Mouse (Mus musculus) brain, embryonic 18.5 days (tissue): Measurements from ENCODE around the gene Cpne7.

ENCODE experiments used
- DNase-seq: peaks from one replicate; pipeline ENCODE4 v3.0.0-alpha.2; 2012; ENCODE audit warnings: low read depth, low spot score

Cpne7 gene

DNA sequence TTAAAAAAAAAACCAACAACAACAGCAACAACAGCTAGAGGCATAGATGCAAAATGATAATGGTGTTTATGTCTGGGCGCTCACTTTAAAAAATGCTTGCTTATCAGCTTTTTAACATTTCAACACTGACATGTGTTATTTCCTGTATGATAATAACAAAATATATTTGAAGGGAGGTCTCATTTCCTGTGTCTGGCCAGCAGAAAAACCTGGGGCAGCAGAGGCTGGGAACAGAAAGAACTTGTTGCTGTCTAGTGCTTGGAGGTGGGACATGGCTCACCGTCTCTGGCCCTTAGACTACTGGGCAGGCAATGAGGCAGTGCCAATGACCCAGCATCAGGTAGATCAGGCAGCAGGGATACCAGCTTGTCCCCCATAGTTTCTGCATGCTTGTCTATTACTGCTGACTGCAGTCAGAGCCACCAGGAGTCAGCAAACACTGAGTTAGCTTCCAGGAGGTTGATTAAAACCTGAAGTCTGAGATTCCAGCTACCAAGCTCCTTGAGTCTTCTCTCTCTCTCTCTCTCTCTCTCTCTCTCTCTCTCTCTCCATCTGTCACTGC is 3.2 kb upstream of the Cpne7 start:
- no peak for DNase-seq

DNA sequence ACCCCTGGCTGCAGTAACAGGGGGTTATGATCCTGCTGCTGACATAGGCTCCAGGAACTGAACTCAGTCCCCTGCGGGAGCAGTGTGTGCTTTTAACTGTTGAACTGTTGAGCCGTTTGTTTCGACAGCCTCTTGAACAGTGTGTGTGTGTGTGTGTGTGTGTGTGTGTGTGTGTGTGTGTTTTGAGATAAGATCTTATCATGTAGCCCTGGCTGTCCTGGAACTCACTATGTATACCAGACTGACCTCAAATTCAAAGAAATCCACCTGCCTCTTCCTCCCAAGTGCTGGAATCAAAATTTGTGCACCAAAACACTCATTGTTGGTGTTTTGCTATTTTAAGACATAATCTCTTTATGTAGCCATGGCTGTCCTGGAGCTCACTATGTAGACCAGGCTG is 2.5 kb upstream of the Cpne7 start:
- no peak for DNase-seq

DNA sequence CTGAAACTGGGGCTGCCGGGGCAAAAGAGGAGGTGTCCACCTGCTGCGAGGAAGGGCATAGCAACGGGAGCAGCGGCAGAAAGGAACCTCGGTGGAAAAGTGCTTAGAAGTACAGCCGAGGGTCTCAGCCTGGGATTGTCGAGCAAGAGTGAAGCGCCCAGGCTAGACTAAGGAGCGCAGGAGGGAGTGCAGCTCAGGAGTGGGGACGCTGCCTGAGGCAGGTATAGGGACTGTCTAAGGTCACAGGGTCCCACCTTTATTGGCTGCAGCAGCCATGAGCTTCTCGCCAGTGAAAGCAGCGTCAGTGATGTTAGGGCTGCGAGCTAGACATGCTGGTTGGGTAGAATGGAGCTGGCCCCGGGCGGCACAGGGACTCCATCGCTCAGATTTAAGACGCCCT is 570 bp downstream of the Cpne7 start:
- DNase-seq: no peak

DNA sequence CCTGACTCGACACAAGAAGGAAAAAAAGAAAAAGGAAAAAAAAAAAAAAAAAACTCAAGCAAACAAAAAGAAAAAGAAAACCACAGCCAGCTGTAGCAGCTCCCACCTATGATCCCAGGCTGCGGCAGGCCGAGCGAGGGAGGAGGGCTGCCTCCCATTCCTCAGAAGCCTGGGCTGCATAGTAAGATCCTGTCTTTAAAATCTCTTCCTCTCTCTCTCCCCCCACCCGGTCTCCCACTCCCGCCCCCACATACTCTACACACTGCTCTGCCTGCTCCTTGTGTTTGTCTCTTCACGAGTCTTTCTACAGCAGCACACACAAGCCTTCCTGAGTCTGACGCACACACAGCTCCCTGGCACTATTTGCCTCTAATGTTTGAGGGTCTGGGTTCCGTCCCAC is 4.9 kb downstream of the Cpne7 start:
- no peak for DNase-seq

DNA sequence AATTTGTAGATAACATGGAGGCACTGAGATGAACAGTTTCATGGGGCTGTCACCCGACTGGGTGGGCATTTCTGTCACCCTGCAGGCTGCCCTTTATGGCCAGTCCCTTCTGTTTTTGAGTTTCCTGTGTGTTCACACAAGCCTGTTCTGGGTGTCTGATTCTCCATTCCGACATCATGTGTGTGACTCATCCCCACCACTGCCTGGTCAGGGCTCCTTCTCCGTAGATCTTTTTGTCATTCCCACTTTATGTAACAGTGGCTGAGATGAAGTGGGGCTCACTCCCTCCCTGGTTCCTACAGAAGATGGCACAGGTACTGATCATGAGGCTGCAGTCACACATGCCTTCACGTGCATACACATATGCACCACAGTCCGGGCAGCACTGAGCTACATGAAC is 5.5 kb downstream of the Cpne7 start:
- no peak for DNase-seq

- DNase-seq: no peak
Measured at GRCm38 (mm10) chr8:123126193-123126816, 9.1 kb downstream of the Cpne7 start.

GRCm38 (mm10) chr8:123131041-123131440 is 13.9 kb downstream of the Cpne7 start:
- DNase-seq: no peak

DNA sequence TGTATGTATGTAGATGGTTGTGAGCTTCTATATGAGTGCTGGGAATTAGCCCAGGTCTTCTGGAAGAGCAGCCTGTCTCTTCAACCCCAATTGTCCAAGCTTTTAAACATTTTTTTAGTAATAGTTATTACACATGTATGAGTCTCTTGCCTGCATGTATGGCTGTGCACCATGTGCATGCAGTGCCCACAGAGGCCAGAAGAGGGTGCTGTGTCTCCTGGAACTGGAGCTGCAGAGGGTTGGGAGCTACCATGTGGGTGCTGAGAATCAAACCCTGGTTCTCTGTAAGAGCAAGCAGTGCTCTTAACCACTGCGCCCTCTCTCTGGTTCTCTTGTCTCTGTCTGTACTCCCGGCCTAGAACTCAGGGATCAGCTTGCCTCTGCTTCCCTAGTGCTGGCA is 15.8 kb downstream of the Cpne7 start:
- no peak for DNase-seq

DNA sequence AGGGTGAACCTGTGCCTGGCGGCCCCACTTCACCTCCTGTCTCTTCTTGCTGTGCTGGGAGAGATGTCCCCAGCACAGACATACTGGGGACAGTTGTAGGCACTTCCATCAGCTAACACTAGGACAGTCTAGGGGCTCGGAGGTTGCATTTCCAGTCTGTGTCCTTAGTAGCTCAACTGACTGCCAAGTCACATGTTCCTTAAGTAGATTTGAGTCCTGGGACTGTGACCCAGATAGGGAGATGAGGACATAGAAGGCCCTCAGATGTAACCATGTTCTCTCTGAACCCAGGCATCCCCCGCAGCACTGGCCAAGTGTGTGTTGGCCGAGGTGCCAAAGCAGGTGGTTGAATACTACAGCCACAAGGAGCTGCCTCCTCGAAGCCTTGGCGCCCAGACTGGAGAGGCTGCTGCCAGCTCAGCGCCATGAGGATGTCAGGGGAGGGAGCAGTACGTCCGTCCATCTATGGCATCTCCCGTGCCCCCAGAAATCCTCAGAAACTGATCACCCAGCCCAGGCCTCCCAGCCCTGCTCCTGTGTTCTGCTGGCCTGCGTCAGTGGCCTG is 17.1 kb downstream of the Cpne7 start:
- no peak for DNase-seq

- DNase-seq: peak; percentile 54
Measured at GRCm38 (mm10) chr8:123135406-123135805, 18.2 kb downstream of the Cpne7 start.

GRCm38 (mm10) chr8:123135806-123136205 is 18.6 kb downstream of the Cpne7 start:
- DNase-seq: no peak

GRCm38 (mm10) chr8:123136287-123136686 is 19.1 kb downstream of the Cpne7 start:
- no peak for DNase-seq

DNA sequence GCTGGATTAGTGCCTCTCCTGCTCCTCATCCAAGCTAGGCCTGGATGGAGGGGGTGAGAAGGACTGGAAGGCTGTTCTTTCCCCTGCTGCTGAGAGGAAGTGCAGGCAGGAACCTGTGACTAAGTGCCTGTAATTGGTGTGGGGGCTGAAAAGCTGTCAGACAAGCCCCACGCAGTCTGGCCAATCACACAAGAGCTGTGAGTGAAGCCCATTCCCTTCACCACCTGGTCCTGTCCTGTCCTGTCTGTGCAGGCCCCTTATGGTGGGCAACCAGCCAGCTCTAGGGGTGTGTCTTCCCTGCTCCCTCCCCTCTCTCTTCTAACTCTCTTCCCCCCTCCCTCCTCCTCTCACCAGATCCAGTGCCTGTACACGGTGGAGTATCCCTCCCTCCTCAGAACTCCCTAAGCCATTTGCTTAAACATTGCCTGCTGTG is 20.5 kb downstream of the Cpne7 start:
- peak; percentile 16 for DNase-seq

DNA sequence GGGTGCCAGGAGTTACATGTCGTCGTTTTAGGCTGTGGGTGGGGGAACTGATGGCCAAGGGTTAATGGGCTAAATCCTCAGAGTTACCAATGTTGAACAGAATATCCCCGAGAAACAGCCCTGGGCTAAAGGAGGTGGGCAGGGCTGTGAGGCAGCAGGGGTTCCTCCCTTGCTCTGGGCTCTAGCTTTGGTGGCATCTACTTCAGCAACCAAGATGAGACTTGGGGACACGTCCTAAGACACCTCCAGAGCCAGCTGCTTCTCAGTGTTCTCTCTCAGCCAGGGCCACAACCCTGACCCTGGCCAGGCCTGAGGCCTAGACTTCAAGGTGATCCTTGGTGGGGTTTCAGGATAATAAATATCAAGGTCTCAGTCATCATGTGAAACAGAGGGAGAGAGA is 21.6 kb downstream of the Cpne7 start:
- DNase-seq: no peak

DNA sequence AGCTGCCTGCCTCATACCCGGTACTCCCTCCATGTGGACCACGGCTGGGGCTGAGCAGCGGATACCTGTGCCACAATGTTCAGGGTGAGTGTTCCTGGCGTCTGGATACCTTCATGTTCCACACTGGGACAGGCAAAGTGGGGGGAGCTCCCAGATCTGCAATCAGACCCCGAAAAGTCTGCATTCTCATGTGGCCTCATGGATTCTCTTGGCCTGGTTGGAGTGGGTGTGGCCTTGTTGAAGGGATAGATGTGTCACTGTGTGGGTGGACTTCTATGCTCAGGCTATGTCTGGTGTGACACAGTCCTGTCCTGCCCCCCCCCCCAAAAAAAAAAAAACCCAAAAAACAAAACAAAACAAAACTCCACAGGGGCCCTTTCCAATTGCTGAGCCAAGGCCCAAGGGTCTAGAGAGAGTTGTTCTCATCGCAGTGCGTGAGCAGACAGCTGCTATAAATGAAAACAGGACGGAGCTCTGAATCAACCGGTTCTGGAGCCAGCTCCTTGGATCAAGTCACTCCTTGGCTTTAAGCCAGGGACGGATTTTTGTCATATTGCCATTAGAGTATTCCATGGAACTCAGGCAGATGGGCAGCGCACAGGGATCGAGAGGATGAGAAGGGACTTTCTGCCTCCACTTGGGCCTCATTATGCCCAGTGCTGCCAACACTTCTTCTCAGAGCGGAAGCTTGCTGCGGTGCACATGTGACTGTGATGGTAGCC is 24.7 kb downstream of the Cpne7 start:
- DNase-seq: peak; percentile 36

- DNase-seq: no peak
Measured at GRCm38 (mm10) chr8:123145279-123145678, 28.1 kb downstream of the Cpne7 start.

- no peak for DNase-seq
Measured at GRCm38 (mm10) chr8:123146390-123146789, 29.2 kb downstream of the Cpne7 start.

- DNase-seq: no peak
Measured at GRCm38 (mm10) chr8:123150737-123151171, 33.6 kb downstream of the Cpne7 start.

GRCm38 (mm10) chr8:123155177-123155576 is 38.0 kb downstream of the Cpne7 start:
- no peak for DNase-seq

GRCm38 (mm10) chr8:123156070-123156773 is 39.0 kb downstream of the Cpne7 start:
- DNase-seq: no peak

GRCm38 (mm10) chr8:123157888-123158465 is 40.8 kb downstream of the Cpne7 start, which contains the start of gene Sult5a1:
Sult5a1 (minus strand) TSS chr8:123158315.
- DNase-seq: no peak

GRCm38 (mm10) chr8:123181391-123181790 is 64.2 kb downstream of the Cpne7 start:
- DNase-seq: no peak
